Mouse (Mus musculus) liver, embryonic 14.5 days (tissue): ENCODE results near the gene Tmem125. TPM values are rescaled to one million over a fixed set of nuclear protein-coding genes. Genes with fewer than 3 reads are reported as not detected.

Experiments
- ATAC-seq: fragments of 200-750 bp; cut with Nextera tagmentation; 2 replicates; pipeline ENCODE4 v1.8.0; 2017; ENCODE audit warnings: moderate number of reproducible peaks, mild to moderate bottlenecking, moderate library complexity; ENCODE audit not compliant: insufficient read depth
- DNase-seq, 3 experiments: peaks; one replicate each; pipeline ENCODE4 v3.0.0-alpha.2; 2012 to 2013; ENCODE audit warnings: low read depth in 3 of 3, low spot score in 3 of 3
- H3K27ac ChIP-seq: fragments of 300-500 bp; sonication (generic); 2 replicates; pipeline ENCODE4 v1.5.1; 2014; ENCODE audit warnings: moderate library complexity, mild to moderate bottlenecking, control low read depth, inconsistent platforms
- H3K27me3 ChIP-seq: fragments of 300-500 bp; sonication (generic); 2 replicates; pipeline ENCODE4 v1.6.1; 2014; ENCODE audit warnings: mild to moderate bottlenecking, low read length, moderate library complexity; ENCODE audit not compliant: control insufficient read depth, insufficient read depth
- H3K36me3 ChIP-seq: fragments of 300-500 bp; sonication (generic); replicated peaks from 2 replicates; pipeline ENCODE4 v1.6.1; 2014; ENCODE audit warnings: low read depth; ENCODE audit not compliant: control insufficient read depth, insufficient read depth
- H3K4me1 ChIP-seq, 2 experiments: fragments of 200-500 bp in 1 of 2; fragments of 300-500 bp in 1 of 2; sonication (generic) in 1 of 2; replicated peaks; 2 replicates each; pipeline ENCODE4 v1.6.1; 2012 to 2014; ENCODE audit warnings: antibody characterized with exemption in 1 of 2, inconsistent platforms in 1 of 2, low read length in 1 of 2; ENCODE audit not compliant: control insufficient read depth in 2 of 2, insufficient read depth in 2 of 2
- H3K4me2 ChIP-seq: fragments of 300-500 bp; sonication (generic); 2 replicates; pipeline ENCODE4 v1.6.1; 2014; ENCODE audit warnings: low read depth, mild to moderate bottlenecking, control low read depth, moderate library complexity
- H3K4me3 ChIP-seq, 2 experiments: fragments of 200-500 bp in 1 of 2; fragments of 300-500 bp in 1 of 2; sonication (generic) in 1 of 2; 2 replicates each; pipeline ENCODE4 v1.5.1; 2012 to 2014; ENCODE audit warnings: low read depth in 2 of 2, low read length in 2 of 2, mild to moderate bottlenecking in 2 of 2, control low read depth in 1 of 2, inconsistent platforms in 1 of 2, moderate library complexity in 1 of 2; ENCODE audit not compliant: insufficient read depth in 1 of 2
- H3K9ac ChIP-seq: fragments of 300-500 bp; sonication (generic); replicated peaks from 2 replicates; pipeline ENCODE4 v1.6.1; 2014; ENCODE audit warnings: mild to moderate bottlenecking, control low read depth, moderate library complexity
- H3K9me3 ChIP-seq: fragments of 300-500 bp; sonication (generic); 2 replicates; pipeline ENCODE4 v1.6.1; 2016; ENCODE audit warnings: low read length, mixed read lengths; ENCODE audit not compliant: control insufficient read depth
- CTCF ChIP-seq: IDR thresholded peaks from 2 replicates; pipeline ENCODE4 v1.5.1; 2016; ENCODE audit warnings: antibody characterized with exemption, low read depth, control low read depth
- EP300 ChIP-seq: IDR thresholded peaks from 2 replicates; pipeline ENCODE4 v1.6.1; 2016; ENCODE audit warnings: antibody characterized with exemption, low read depth
- WGBS: fragments of 180-500 bp; shearing (Covaris S2); extraction: QIAGEN DNeasy Blood & Tissue Kit; methylation state at CpG from one replicate; pipeline ENCODE4 v1.1.7; 2014; ENCODE audit not compliant: insufficient replicate concordance; 5-methylcytosine and 5-hydroxymethylcytosine counted together
- polyA plus RNA-seq, 2 experiments: library from polyadenylated mRNA; depleted of rRNA in 1 of 2; stranded (reverse) in 1 of 2; unstranded in 1 of 2; fragments of >200 nt; fragmentation: Nextera tagmentation in 1 of 2; extraction: Ambion mirVana in 1 of 2; gene quantifications; 2 replicates each; pipeline versions ENCODE4 v1.2.1 to v1.2.3; 2012 to 2014

The Tmem125 gene
- polyA plus RNA-seq, 2 experiments = 1.2 to 1.5 TPM

GRCm38 (mm10) chr4:118579313-118579712, 35.5 kb upstream of the Tmem125 start:
- Histone ChIP-seq H3K27me3 (no peaks in the 10 kb centered on the region), H3K4me2 (no peak overlapping the region), H3K9me3 (no peaks in the 10 kb centered on the region), H3K27ac (no peak overlapping the region), H3K36me3 (no peaks in the 10 kb centered on the region), H3K4me3 (no peak overlapping the region), H3K9ac (no peak overlapping the region), H3K4me1 (no peaks in the 10 kb centered on the region)
- TF ChIP-seq EP300 (no peak), CTCF (peak; percentile 76)
- 46% methylated on average over 13 of the region's 13 CpGs for WGBS
- no peak for DNase-seq
- ATAC-seq = no peak

- Histone ChIP-seq H3K4me3 (no peak overlapping the region), H3K36me3 (no peaks in the 10 kb centered on the region), H3K4me1 (no peaks in the 10 kb centered on the region), H3K4me2 (no peak overlapping the region), H3K9me3 (no peaks in the 10 kb centered on the region), H3K9ac (no peak overlapping the region), H3K27ac (no peak overlapping the region), H3K27me3 (no peaks in the 10 kb centered on the region; the same call in 1 of the 2 replicates)
- whole genome bisulfite sequencing = 6% methylated on average over 6 of the region's 6 CpGs
- TF ChIP-seq EP300 (no peak), CTCF (peak; percentile 94)
- DNase-seq (peak; percentile 49 to 60 (median 55)), ATAC-seq (no peak)
These were observed 32.3 kb upstream of the Tmem125 start for GRCm38 (mm10) chr4:118576097-118576496.

- Histone ChIP-seq H3K4me1 (peaks cover 8 to 40% of the 10 kb centered on the region in 2 experiments), H3K27me3 (no peaks in the 10 kb centered on the region; the same call in 1 of the 2 replicates), H3K27ac (no peak overlapping the region), H3K9me3 (no peaks in the 10 kb centered on the region), H3K4me2 (no peak overlapping the region), H3K9ac (no peak overlapping the region), H3K4me3 (no peak overlapping the region), H3K36me3 (no peaks in the 10 kb centered on the region)
- TF ChIP-seq EP300 (no peak), CTCF (no peak)
- no peak for DNase-seq
- 60% methylated on average over 15 of the region's 15 CpGs for WGBS
- ATAC-seq = no peak
These were observed 27.6 kb upstream of the Tmem125 start for GRCm38 (mm10) chr4:118571441-118571840.

GRCm38 (mm10) chr4:118569320-118569719, 25.5 kb upstream of the Tmem125 start:
- H3K4me3 ChIP-seq = peak overlapping the region; percentile 32 to 43
- 67% methylated on average over 23 of the region's 23 CpGs for WGBS
- H3K27ac ChIP-seq = peak overlapping the region; percentile 18; the same call in 1 of the 2 replicates
- H3K9me3 ChIP-seq = no peaks in the 10 kb centered on the region
- peak in 1 of 3 experiments; percentile 39 for DNase-seq
- H3K36me3 ChIP-seq = no peaks in the 10 kb centered on the region
- peak; percentile 68 for ATAC-seq
- peak overlapping the region; percentile 4 for H3K9ac ChIP-seq
- H3K27me3 ChIP-seq = no peaks in the 10 kb centered on the region; the same call in 1 of the 2 replicates
- H3K4me1 ChIP-seq = peaks cover 8 to 41% of the 10 kb centered on the region in 2 experiments
- no peak for TF ChIP-seq CTCF
- TF ChIP-seq EP300 = no peak
- H3K4me2 ChIP-seq = peak overlapping the region; percentile 57

- TF ChIP-seq CTCF (no peak), EP300 (peak; percentile 89)
- H3K4me2 ChIP-seq = peak overlapping the region; percentile 57
- ATAC-seq = peak; percentile 95
- H3K27ac ChIP-seq = peak overlapping the region; percentile 18; the same call in 1 of the 2 replicates
- no peaks in the 10 kb centered on the region; the same call in 1 of the 2 replicates for H3K27me3 ChIP-seq
- peak; percentile 82 to 88 (median 87) for DNase-seq
- WGBS = 17% methylated on average over 10 of the region's 10 CpGs
- no peaks in the 10 kb centered on the region for H3K36me3 ChIP-seq
- peaks cover 8 to 41% of the 10 kb centered on the region in 2 experiments for H3K4me1 ChIP-seq
- H3K9me3 ChIP-seq = no peaks in the 10 kb centered on the region
- H3K4me3 ChIP-seq = peak overlapping the region; percentile 32 to 43
- peak overlapping the region; percentile 4; the same call in 1 of the 2 replicates for H3K9ac ChIP-seq
These were observed 24.9 kb upstream of the Tmem125 start for GRCm38 (mm10) chr4:118568709-118569108.
